Mouse (Mus musculus) cerebellum, postnatal 10 days (tissue): Measurements from ENCODE around the gene Trmt1.
A peak's percentile ranks its signal among the peaks of the same experiment; 100 is the strongest.

ENCODE experiments used
- DNase-seq, 2 experiments: peaks; one replicate each; pipeline ENCODE4 v3.0.0; 2021; ENCODE audit warnings: mixed read lengths in 2 of 2

Trmt1 gene

DNA sequence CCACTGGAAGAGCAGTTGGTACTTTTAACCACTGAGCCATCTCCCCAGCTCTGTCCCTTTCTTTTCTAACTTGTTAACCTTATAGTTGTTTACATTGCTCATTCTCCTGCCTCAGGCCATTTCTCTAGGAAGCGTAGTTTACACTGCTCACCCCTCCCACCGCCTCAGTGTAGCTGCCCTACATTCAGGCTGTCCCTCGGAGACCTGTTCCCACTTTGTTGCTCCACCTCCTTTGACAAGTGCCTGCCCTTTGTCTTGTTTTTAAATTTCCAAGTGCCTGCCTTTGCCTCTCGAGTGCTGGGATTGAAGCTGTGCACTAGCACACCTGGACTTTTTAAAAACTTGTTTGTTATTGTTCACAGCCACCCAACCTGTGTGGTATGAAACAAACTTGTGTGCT lies 7.2 kb downstream of the Trmt1 start:
- no peak for DNase-seq

DNA sequence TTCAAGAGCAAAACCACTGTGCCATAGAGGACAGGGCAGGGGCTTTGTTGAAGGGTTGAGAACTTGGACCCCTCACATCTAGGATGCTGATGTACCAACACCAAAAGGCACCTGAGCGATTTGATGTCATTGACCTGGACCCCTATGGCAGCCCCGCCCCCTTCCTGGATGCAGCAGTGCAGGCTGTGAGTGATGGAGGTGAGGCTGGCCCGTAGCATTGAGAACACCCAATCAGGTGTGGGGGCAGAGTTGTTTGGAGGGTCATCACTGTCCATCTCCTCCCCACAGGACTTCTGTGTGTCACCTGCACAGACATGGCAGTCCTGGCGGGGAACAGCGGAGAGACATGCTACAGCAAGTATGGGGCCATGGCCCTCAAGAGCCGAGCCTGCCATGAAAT lies 9.0 kb downstream of the Trmt1 start:
- peak in 1 of 2 experiments; percentile 16 for DNase-seq

DNA sequence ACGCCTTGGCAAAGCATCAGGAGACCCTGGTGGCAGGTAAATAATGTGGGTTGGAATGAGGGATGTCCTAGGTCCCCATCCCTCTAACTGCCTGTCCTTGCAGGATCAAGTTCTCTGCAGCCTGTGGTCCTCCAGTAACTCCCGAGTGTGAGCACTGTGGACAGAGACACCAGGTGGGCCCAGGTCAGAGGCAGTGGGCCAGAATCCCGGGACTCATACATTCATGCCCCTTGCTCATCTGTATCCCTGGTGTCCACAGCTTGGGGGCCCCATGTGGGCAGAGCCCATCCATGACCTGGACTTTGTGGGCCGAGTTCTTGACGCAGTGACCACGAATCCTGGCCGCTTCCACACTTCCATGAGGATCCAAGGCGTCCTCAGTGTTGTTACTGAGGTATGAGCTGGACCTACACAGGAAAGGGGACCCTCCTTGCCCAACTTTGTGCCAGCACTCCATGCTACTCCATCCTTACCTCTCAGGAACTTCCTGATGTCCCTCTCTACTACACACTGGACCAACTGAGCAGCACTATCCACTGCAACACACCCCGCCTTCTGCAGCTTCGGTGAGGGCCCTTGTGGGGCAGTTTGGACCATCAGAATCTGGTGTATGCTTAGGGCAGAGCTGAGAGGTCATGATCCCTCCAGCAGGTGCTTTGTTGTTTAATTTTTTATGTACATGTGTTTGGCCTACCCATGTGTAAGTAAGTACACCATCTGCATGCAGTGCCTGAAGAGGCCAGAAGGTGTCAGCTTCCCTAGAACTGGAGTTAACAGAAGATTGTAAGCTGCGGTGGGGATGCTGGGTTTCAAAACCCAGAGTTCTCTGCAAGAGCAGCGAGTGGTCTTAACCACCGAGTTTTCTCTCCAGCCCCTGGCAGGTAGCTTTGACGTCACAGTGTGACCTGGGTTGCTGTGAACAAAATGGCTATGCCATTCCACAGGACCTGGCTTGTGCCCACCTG lies 11.3 kb downstream of the Trmt1 start:
- peak; percentile 83 to 87 for DNase-seq

DNA sequence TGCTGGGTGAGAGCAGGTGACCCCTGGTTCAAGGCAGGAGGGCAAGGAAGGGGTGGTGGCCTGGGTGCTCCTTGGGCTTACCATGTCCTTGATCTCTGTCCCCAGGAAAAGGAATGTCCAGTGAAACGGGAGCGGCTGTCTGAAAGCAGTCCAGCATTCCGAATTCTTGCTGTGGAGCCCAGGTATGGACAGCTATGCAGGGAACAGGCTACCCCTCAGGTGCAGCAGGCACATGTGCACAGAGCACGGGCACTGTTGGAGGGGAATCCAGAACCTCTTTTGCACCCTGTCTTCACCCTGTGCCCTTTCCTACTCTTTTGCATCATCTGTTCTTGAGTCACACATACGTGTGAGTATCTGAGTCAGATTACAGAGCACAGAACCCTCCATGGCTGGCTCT lies 12.2 kb downstream of the Trmt1 start:
- DNase-seq = peak in 1 of 2 experiments; percentile 25

DNA sequence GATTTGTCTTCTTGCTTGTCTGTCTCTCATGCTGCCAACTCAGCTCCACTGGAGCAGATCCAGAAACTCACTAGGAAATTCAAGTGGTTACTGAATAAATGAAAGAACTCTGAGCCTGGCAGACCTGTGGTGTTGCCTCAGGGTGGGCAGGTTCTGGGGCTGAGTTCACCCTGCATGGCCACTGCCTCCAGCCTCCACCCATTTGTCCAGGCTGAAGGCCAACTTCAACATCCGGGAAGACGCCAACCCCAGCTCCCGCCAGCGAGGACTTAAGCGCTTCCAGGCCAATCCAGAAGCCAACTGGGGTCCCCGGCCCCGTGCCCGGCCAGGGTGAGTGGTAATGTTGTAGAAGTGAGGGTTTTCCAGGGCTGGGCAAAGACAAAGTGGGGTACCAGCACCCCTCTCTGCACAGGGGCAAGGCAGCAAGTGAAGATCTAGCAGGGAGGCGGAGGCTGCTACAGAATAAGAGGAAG lies 12.9 kb downstream of the Trmt1 start:
- peak; percentile 84 to 86 for DNase-seq

DNA sequence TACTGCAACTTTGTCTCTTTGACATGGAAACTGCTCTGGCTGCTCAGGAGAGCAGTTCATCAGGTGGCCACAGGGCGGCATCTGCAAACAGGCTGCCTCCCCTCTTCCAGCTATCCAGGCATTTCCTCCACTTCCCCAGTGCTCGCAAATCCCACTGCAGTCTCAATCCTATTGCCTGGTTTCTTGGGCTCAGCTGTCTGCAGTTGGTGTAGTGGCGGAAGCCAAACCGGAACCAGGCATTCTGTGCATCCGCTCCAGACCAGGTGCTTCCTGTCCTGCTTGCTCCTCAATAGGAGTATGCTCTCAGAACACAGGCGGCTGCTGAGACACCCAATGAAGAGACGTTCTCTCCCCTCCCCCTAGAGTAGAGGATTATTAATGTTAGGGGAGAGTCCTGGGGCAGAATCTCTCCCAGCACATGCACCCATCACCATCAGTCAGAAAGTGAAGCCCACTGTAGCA lies 13.8 kb downstream of the Trmt1 start:
- peak; percentile 83 to 84 for DNase-seq

DNA sequence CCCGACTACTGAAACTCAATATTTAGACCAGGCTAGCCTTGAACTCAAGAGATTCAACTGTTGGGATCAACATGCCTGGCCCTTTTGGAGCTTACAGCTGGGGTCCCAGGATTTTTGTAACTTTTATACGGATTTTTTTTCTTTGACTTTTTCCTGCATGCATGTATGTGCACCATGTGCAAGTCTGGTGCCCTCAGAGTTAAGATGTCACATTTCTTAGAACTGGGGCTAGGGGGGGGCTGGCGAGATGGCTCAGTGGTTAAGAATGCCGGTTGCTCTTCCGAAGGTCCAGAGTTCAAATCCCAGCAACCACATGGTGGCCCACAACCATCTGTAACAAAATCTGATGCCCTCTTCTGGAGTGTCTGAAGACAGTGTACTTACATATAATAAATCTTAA lies 14.4 kb downstream of the Trmt1 start:
- DNase-seq = peak in 1 of 2 experiments; percentile 14

DNA sequence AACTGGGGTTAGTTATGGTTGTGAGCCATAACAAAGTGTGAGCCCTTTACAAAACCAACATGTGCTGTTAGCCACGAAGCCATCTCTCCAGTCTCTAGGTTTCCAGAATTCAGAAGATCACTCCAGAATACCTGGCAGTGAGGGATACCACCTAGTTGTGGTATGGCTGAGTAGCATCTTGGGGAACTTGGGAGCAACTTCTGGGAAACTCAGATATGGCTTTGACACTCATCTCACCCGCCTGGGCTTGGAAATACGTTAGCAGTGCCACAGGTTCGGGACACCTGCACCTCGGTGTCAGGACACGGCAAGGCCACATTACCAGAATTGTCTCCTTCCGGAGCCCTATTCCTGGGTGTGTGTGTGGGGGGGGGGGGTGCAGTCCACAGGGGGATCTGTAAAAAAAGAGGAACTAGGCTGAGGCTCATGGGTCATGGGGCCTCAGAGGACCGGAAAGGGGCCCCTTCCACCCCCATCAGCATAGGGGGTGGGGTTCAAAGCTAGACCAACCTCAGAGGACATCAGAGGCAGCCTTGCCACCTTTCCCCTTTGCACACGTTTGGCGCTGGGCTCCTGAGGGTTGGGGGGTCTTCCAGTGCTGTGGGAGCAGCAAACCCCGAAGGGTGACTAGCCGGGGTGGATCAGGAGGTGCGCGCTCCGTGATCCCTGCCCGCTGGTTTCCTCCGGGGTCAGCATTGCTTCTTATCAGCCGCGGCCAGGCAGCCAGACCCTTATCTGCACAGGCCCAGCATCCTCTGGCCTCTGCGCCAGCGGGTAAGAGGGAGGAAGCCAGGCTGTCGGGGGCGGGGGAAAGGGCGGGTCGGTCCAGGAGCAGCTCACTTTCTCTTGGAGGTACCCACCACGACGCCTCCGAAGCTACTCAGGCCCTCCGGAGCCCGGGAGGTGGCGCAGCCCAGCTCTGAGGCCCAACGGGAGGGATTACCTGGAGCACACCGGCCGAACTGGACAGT lies 15.1 kb downstream of the Trmt1 start, which contains the start of gene Lyl1:
TSS of gene Lyl1 (plus strand) at position 517 of the 971 bp plus-strand sequence.
- DNase-seq = peak; percentile 49 to 56

DNA sequence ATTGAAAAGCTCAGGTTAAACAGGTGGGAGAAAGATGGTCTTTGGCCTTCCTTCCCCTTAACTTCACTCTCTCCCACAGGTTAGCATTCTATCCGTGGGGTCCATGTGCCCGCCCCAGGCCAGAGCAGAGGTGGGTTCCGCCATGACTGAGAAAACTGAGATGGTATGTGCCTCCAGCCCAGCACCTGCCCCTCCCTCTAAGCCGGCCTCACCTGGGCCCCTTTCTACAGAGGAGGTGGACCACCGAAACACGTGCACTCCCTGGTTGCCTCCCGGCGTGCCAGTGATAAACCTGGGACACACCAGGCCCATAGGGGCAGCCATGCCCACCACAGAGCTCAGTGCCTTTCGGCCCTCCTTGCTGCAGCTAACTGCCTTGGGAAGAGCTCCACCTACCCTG lies 16.5 kb downstream of the Trmt1 start:
- DNase-seq = no peak

DNA sequence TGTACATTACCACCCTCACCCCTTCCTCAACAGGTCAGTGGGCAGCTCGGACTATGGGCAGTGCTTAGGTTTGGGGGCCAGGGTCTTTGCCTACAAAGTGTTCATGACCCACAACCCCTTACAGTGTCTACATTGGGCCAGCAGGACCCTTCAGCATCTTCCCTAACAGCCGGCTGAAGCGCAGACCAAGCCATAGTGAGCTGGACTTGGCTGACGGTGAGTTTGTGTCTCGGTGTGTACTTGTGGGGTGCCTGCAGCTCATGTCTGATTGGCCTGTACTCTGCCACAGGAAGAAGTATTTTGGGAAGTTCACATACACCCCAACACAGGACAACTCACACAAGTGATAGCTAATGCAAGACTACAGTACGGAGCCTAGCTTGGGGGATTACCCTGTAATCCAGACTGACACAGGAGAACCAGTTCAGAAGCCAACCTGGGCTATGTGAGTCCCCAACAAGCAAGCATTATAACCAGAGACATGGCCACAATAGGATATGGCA lies 16.9 kb downstream of the Trmt1 start:
- peak in 1 of 2 experiments; percentile 28 for DNase-seq

DNA sequence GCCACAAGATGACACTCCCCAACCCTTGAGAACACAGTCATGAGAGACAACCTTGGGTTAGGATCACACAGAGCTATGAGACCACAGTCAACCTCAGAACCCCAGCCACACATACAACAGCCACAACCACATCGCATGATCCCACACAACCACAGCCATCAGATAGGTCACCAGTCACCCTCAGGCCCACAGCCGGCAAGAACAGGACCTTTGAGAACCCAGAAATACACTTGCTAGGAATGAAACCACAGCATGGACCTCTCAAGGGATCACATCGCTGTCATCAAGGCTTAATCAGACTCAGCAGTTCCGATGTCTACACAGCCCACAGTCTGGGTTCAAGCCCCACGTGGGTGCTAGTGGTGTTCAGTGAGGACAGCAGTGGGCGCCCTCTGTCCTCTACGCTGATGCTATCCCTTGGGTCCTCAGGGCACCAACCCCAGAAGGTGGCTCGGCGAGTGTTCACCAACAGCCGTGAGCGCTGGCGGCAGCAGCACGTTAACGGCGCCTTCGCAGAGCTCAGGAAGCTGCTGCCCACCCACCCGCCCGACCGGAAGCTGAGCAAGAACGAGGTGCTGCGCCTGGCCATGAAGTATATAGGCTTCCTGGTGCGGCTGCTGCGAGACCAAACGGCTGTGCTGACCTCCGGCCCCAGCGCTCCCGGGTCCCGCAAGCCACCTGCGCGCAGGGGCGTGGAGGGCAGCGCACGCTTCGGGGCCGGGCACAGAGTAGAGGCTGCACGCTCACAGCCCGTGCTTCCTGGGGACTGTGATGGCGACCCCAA lies 17.6 kb downstream of the Trmt1 start:
- DNase-seq = peak; percentile 29 to 44

DNA sequence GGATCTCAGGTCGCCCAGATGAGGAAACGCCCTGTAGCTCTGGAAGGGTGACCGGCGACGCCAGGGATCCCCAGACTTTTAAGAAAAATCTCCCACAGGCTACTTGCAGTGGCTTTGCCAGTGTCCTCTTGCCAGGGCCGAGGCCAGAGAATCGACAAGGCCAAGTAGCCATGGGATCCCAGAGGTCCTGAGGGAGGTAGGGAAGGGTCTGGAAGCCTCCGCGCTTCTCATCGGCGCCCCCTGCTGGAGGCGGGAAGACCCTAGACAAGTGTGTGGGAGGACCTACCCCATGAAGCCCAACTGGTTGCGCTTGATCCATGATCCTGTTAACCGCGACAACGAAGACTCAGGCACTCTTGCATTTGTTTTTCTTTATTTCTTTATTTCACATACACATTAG lies 18.2 kb downstream of the Trmt1 start:
- DNase-seq = peak; percentile 93 to 94

DNA sequence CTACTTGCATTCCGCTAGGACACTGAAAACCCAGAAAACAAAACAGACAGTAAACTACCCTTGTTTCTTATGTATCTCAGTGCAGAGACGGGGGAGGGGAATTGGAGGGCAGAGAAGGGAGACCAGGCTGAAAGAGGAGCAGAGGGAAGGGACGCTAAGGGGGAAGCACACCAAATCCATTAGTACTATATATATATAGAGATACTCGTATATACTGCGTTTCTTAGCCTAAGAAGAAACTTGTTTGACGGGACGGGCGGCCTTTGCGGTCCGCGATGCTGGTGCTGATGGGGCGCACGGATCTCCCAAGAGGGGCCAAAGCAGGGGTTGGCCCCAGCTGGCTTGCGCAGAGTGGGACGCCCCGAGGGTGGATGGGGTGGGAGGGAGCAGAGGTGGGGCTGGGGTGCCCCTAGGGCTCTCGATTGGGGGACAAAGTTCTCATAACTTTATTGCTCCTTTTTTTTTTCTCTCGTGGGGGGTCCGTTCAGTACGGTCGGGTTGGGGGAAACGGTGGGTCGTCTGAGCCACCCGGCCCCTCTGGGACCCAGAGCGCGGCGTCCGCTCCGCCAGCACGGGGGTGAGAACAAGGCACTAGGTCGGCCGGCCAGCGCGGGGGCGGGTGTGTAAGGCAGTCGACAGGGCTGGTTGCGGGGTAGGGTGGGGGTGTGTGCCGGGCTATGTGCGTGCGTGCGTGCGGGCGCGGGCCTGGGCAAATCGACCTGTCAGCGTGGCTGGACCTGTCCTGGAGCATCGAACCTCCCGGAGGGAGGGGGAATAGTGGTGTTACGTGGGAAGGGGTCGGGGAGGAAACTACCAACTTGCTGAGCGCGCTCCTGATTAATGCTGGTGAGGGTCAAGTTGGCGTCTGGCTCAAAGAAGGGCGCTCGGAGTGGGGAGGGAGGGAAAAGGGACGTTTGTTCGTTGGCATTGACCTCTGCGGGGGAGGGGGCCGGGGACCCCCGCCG lies 19.0 kb downstream of the Trmt1 start:
- DNase-seq = peak; percentile 66 to 68

DNA sequence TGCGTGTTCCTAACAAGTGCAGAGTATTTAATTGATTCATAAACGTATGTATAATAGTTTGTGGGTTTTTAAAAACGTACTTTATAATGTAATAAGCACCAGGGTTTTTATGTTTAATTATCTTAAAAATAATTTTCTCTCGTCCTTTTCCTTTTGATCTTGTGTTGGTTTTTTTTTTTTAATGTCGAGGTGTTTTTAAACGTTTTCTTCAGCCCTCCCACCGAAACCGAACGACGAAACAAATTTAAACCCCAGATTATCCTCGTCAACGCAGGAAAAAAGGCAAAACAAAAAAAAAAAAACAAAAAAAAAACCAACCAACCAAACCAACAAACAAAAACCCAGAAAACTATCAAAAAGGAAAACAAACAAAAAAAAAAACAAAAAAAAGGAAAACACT lies 19.9 kb downstream of the Trmt1 start:
- no peak for DNase-seq

DNA sequence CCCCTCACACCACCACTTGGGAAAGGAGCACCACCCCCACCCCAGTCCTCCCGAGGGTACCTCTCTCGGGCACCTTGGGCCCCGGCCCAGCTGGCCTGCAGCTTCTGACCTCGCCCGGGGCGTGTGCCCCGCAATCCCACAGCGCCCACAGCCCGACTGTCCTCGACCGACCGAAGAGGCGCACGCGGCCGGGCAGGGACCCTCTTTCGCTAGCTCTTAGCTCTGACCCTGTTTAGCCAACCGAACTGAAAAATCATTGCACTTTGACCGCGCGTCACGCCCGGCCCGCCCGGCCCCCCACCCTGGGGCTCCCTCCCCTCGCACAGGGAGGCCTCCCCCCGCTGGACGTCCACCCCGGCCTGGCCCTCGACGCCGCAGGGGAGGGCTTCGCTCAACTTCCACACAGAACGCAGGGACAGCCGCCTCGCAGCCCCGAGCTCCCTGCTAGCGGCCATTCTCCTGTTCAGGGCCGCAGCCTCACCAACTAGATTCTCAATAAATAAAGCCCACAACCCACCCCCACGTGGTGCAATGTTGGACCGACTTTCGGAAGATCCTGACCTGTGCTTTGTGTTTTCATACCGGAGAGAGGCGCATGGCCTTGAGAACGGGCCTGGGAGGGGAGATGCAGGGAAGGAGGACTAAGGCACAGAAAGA lies 20.6 kb downstream of the Trmt1 start:
- DNase-seq = peak in 1 of 2 experiments; percentile 60

DNA sequence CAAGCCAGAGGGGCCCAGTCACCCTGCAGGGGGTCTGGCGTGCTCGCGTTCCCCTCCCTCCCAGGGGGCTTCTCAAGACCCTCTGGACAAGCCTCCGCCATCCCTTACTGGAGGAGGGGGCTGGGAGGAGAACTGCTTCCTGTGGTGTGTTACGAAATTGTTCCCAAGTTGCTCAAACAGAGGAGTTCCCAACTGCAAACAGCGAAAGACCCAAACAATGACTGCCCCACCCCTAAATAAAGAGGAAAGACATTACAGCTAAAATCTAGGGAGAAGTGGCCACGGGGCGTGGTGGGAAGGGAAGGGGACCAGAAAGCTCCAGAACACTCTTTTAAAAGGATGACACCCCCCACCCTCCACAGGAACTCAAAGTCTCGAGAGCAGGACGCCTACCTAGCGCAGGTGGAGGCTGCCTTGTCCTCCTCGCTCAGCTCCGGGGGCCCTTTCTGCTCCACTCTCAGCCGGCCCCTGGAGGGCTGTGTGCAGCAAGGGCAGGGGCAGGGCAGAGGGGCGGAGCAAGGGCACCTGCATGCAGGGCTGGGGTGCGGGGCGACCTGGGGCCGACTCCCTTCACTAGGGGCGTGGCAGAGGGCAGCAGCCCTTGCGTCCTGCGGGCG lies 21.3 kb downstream of the Trmt1 start:
- DNase-seq = peak; percentile 54 to 62

DNA sequence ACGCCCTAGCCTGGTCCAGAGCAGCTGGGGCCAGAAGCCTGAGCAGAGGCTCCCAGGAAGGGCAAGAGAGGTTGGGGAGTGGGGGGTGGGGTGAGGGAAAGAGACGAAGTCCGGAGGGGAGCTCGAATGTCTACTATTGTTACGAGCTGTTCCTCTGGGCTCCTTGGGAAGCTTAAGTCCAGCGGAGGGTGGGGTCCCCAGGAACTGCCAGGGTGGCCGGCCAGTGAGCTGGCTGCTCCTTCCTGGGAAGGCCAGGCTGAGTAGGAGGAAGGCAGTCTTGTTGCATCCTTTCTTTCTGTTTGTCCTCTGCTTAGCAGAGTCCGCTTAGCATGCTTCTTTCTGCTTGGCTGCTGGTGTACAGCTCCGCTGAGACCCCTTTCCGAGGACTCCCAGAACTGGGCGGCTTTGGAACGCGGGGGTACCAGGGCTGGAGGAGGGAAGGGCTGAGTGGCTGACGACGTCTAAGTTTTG lies 22.0 kb downstream of the Trmt1 start:
- DNase-seq = peak; percentile 40 to 54

DNA sequence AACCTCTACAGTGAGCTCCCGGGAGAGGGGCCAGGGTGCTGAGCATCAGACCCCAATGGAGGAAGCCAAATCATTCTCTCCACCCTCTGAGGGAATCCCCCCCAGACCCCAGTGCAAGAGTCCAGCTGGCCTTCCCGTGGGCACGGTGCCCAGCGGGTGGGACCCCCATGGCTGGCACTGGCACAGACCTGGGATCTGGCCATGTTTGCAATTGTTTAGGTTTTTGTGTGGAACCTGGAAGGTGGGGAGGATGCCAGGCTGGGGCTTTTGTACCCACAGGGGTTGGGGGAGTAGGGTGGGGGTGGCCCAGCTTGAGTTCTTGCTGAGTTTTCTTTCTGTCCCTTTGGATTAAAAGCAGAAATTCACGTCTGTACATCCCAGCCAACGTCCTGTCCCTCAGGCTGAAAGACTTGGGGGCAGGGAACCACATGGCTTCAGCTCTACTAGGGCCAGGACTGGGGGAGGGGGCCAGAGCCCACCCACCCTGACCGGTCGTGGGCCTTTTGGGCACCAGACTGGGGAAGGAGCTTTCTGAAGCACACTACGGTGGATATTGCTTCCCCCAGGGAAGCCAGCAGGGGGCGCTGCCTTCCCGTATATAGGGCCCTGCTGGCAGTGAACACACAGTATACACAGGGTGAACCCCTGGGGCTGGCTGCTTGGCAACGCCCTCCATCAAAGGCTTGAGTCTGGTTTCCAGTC lies 22.8 kb downstream of the Trmt1 start:
- peak; percentile 95 for DNase-seq

DNA sequence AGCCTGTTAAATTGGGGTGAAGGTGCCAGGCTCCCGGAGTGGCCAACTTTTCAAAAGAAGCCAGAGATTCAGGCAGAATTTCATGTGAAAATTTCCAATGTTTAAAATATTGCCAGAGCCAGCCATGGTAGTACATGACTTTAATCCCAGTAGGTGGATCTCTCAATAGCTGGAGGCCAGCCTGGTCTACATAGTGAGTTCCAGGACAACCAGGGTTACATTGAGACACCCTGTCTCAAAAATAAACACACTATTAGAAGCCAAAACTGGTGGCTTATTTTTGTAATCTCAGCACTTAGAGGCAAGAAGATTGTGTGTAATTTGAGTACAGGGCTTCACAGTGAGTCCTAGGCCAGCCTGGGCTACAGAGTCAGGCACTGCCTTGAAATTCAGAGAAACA lies 23.8 kb downstream of the Trmt1 start:
- no peak for DNase-seq
